Mouse (Mus musculus) gastrocnemius, postnatal 10 days (tissue): Measurements from ENCODE around the gene Vdac2. TPM values are rescaled to one million over a fixed set of nuclear protein-coding genes. Genes with fewer than 3 reads are reported as not detected.

ENCODE experiments used
- DNase-seq: peaks from one replicate; pipeline ENCODE4 v3.0.0; 2021; ENCODE audit warnings: mixed read lengths
- total RNA-seq, 2 experiments: library from RNA; stranded (reverse); gene quantifications; 2 replicates each; pipeline ENCODE4 v1.2.3; 2021

Vdac2 gene
- total RNA-seq, 2 experiments from 2014 or later = 308 to 335 TPM

- DNase-seq = peak; percentile 50
Measured at GRCm38 (mm10) chr14:21851996-21852791, 27.2 kb downstream of the Vdac2 start.

- DNase-seq = peak; percentile 74
Measured at GRCm38 (mm10) chr14:21853456-21854109, 28.5 kb downstream of the Vdac2 start.

DNA sequence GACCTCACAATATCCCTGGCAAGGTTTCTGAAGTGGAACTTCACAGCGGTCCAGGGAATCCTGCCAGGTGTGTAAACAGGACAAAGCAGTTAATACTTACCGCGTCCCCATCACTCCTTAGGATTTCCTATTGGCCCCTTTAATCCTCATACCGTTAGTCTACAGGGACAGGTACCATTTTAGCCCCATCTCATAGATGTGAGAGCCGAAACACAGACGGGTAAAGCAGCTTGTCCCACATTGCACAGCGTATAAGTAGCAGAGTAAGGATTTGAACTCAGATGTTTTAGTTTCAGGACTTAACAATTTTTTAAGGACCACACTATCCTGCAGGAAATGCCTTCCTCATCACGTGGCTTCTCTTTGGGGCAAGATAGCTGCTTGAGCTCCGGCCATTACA is 29.2 kb downstream of the Vdac2 start:
- no peak for DNase-seq

DNA sequence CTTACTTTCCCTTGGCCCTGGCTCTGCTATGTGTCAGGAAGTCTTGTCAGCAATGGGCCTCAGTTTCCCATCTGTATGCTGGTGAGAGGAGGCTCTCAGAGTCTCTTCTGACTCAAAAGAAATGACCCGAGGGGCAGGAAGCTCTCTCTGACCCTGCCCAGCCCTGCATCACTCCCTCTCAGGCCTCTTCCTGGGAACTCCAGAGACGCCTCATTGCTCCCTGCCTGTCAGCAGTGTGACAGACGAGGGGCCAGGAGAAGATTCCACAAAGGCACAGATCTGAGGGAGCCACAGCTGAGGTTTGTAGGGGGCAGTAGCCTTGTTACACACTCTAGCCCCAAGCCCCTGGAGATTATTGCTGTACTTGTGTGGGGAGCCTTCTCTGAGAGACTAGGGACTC is 30.9 kb downstream of the Vdac2 start:
- no peak for DNase-seq

- no peak for DNase-seq
Measured at GRCm38 (mm10) chr14:21856886-21857285, 31.8 kb downstream of the Vdac2 start.

DNA sequence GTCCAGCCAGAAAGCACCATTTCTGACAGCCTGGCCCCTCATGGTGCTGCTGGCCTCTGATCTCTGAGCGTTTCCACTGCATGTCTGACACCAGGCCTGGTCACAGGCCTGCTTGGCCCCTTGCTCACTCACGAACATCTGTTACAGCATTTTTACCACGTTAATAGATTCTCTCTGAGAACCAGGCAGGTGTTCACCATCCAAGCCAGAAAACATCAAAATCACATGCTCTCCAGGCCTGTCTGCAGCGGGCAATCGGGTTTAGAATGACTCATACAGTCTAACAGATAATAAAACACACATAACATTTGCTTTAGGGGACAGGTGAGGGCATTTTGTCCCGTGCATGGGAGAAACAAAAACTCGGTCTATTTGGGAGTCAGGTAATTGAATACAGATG is 41.3 kb downstream of the Vdac2 start:
- DNase-seq = no peak

DNA sequence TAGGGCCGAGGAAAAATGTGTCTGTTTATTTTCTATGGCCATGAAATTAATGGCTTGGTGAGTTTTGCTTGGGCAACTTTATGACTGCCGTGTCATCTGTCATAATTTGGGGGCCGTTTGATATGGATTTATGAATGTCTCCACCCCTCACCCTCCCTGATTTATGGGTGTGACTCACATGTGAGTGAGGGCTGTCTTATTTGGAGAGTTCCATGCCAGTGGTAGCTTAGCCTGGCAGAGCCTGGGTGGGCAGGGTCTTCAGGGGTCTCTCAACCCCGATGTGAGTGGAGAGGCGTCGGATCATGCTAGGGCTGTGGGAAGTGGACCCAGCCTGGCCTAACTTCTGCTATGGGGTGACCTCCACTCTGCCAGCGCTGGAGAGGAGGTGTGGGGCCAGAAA is 41.8 kb downstream of the Vdac2 start:
- no peak for DNase-seq

- no peak for DNase-seq
Measured at GRCm38 (mm10) chr14:21890430-21890829, 65.4 kb downstream of the Vdac2 start.

- peak; percentile 12 for DNase-seq
Measured at GRCm38 (mm10) chr14:21891581-21892340, 66.7 kb downstream of the Vdac2 start.

GRCm38 (mm10) chr14:21892341-21892659 is 67.3 kb downstream of the Vdac2 start:
- DNase-seq = no peak

Other genes with a start within 250 kb of the Vdac2 start
- gene Dupd1, start 110.7 kb upstream of the Vdac2 start, total RNA-seq = 10 to 100 TPM; 58.3 to 74.2 TPM
- gene Samd8, start 74.7 kb upstream of the Vdac2 start, total RNA-seq = 10 to 100 TPM; 23.9 to 25.1 TPM
- 10 to 100 TPM; 19.4 to 21.1 TPM for gene Dusp13, start 74.1 kb upstream of the Vdac2 start, total RNA-seq
- gene Comtd1, start 23.7 kb downstream of the Vdac2 start, total RNA-seq = 10 to 100 TPM; 10.3 to 11.1 TPM
- 1 to 10 TPM; 7.3 to 8.0 TPM for gene Zfp503, start 164.4 kb downstream of the Vdac2 start, total RNA-seq
- gene Lrmda, start 194.5 kb downstream of the Vdac2 start, total RNA-seq = 1 to 10 TPM; 1.2 to 1.9 TPM